Mouse (Mus musculus) myocyte (in vitro differentiated cells): ENCODE measurements around the gene Ttyh2.

Experiments used
- CEBPB ChIP-seq: IDR thresholded peaks from 2 replicates; pipeline ENCODE4 v1.6.1; 2011; ENCODE audit warnings: mild to moderate bottlenecking, moderate library complexity; ENCODE audit not compliant: poor library complexity, insufficient read depth, severe bottlenecking
- POLR2A ChIP-seq: IDR thresholded peaks from one replicate; pipeline ENCODE4 v1.6.1; 2011; ENCODE audit warnings: low read depth, mild to moderate bottlenecking, control low read depth, moderate library complexity; ENCODE audit not compliant: insufficient read length

DNA sequence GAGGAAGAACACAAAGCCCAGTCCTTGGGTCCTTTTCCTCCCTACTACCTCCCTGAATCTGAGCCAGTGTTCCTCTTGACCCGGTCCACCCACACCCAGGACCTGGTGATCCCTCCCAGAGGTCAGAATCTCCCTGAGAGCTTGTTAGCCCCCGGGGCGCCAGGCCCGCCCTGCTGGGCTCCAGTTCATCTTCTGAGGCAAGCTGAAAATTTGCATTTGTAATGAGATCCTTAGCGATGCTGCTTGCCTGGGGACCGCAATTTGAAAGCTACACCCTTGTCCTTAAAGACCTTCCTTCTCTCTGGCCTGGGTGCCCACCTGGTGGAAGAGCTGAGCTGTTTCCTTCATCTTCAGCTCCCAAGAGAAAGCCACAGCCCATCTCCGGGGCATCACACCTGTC lies 17.4 kb downstream of the Ttyh2 start:
- TF ChIP-seq POLR2A (no peak), CEBPB (no peak)
